Mouse (Mus musculus): ENCODE measurements at regions not wholly inside any gene's neighbourhood (a gene's known extent, or its start where the extent isn't known, plus 50 kb on each side); places are given as distances from the start of the nearest gene placed in this dataset.
"Not testable (repeated sequence)": the region's sequence is repeated elsewhere in the genome, so short reads cannot be mapped to it uniquely, and the experiment has no call there.

DNA sequence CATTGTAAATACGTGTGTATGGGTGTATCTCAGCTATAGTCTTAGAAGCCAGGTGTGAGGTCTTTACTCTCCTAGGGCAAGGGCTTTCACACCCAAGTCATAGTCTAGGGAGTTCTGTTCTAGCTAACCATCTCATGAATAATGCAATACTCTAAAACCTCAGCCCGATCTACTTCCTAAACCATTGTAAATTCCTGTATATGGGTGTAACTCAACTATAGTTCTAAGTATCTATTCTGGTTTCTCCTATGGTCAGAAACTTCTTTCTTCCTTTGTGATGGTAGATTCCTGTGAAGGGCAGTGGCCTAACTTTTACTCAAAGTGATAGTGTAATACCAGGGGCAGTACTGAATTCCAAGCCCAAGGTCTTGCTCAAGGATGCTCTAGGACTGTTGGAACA is 58.7 kb upstream of the Srd5a3 start:
- H3K9ac ChIP-seq; H3K9me3 ChIP-seq (replicated peaks); H3K4me3 ChIP-seq (replicated peaks); H3K27me3 ChIP-seq; ATAC-seq (replicated peaks; ENCODE audit: low FRiP score); H3K4me2 ChIP-seq; H3K36me3 ChIP-seq; H3K27ac ChIP-seq: not testable (repeated sequence)
- 84% methylated on average over 2 of the region's 2 CpGs for WGBS
- H3K4me1 ChIP-seq, result peaks cover 10% of the 10 kb centered on the region

DNA sequence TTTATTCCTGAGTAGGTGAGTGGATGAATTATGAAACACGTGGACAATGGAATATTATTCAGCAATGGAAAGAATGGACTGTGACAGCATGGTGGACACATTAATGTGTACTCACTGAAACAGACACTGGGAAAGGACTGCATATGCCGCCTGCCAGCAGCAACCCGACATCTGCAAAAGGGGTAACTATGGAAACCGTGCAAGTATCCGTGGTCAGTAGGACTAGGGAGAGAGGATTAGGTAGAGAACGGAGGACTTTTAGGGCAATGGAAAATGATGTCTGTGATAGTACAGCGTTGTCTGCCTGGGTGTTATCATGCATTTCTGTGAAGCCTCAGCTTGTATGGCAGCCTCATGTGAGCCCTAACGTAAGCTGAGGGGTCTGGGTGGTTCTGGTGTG is 59.6 kb upstream of the Srd5a3 start:
- Histone ChIP-seq H3K27me3 (no peaks in the 10 kb centered on the region), H3K9me3 (replicated peaks) (no peaks in the 10 kb centered on the region), H3K4me3 (replicated peaks) (no peak overlapping the region), H3K4me2 (no peak overlapping the region), H3K9ac (no peak overlapping the region), H3K36me3 (no peaks in the 10 kb centered on the region), H3K27ac (no peak overlapping the region), H3K4me1 (peaks cover 13% of the 10 kb centered on the region)
- 87% methylated on average over 8 of the region's 8 CpGs for WGBS
- no peak for ATAC-seq (replicated peaks; ENCODE audit: low FRiP score)

DNA sequence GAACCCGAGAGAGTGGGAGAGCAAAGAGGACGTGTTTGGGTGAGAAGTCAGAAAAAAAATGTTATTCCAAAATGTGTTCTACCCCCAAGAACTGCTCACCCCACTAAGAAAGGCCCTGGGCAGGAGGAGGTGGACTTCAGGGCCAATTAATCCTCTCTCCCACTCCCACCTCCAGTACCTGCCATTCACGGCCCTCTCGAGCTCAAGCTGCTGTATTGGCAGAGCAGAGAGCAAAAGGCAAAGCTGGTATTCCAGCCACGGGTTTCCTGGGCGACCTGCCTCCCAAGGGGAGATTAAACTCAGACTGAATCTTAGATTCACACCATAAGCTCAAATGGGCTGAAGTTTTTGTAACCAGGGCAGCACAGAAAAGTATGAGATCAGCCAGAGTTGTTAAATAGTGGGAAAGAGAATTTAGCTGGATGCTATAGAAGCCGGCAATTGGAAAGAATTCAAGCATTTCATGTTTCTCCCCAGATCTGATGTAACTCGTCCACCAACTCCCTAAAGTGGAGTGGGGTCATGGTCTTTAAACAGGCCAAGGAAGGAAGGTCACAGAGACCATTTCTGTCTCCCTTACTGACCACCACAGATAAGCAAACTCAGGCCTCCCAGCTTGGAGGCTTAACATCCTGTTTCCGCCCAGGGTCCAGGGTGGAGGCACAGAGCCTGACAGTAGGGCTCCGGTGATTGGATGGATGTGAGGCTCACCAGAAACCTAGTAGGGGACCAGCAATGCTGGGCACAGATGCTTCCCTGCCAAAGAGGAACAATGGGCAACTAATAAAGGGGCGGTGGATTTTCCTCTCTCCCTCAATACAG is 60.7 kb upstream of the Srd5a3 start:
- Histone ChIP-seq H3K27ac (peak overlapping the region; percentile 57), H3K9ac (no peak overlapping the region), H3K27me3 (no peaks in the 10 kb centered on the region), H3K9me3 (replicated peaks) (no peaks in the 10 kb centered on the region), H3K4me3 (replicated peaks) (no peak overlapping the region), H3K4me2 (no peak overlapping the region), H3K36me3 (no peaks in the 10 kb centered on the region), H3K4me1 (peaks cover 18% of the 10 kb centered on the region)
- peak; percentile 78; the same call in 1 of the 2 replicates for ATAC-seq (replicated peaks; ENCODE audit: low FRiP score)
- WGBS, result 32% methylated on average over 11 of the region's 11 CpGs

DNA sequence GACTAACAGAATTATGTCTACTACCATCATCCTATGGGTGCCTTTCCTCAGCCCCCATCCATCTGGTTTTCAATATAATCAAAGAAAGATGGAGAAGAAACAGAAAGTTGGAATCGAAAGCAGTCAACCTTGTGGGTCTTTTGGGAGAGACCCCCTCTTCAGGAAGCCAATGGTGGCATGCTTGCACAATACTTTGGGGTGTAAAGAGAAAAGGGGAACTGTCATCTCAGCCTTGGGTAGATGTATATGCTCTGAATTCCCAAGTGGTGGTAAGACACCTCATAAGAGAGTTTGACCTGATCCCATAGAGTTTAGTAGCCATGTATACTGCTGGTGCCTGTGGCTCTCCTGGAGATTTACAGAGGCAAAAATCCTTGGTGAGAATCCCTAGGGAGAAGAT is 61.6 kb upstream of the Srd5a3 start:
- H3K4me1 ChIP-seq, result peaks cover 18% of the 10 kb centered on the region
- no peaks in the 10 kb centered on the region for H3K36me3 ChIP-seq
- H3K4me2 ChIP-seq, result no peak overlapping the region
- no peaks in the 10 kb centered on the region for H3K27me3 ChIP-seq
- no peak for ATAC-seq (replicated peaks; ENCODE audit: low FRiP score)
- H3K27ac ChIP-seq, result no peak overlapping the region
- H3K9me3 ChIP-seq (replicated peaks), result no peaks in the 10 kb centered on the region
- 93% methylated on average over 1 of the region's 1 CpGs for WGBS
- H3K9ac ChIP-seq, result no peak overlapping the region
- H3K4me3 ChIP-seq (replicated peaks), result no peak overlapping the region

DNA sequence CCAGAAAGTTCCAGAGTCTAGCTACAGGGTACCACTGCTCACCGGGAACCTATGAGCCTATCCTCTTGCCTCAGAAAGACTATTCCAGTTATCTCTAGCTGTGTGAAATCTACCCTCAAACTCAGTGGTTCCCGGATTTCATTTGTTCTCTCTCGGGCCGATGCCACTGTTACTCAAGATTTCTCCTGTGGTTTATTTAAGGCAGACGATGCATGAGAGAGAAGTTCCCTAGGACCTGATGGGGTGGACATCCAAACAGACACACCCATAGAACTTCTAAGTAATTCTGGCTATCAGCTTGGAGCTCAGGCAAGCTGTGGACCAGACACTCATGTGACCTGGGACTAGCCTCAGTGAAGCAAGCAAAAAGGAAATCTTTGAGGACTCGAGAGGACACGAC is 63.8 kb upstream of the Srd5a3 start:
- ATAC-seq (replicated peaks; ENCODE audit: low FRiP score), result no peak
- Histone ChIP-seq H3K36me3 (no peaks in the 10 kb centered on the region), H3K9ac (no peak overlapping the region), H3K9me3 (replicated peaks) (no peaks in the 10 kb centered on the region), H3K4me3 (replicated peaks) (no peak overlapping the region), H3K27ac (no peak overlapping the region), H3K27me3 (no peaks in the 10 kb centered on the region), H3K4me1 (peaks cover 18% of the 10 kb centered on the region), H3K4me2 (no peak overlapping the region)
- 89% methylated on average over 7 of the region's 7 CpGs for WGBS

DNA sequence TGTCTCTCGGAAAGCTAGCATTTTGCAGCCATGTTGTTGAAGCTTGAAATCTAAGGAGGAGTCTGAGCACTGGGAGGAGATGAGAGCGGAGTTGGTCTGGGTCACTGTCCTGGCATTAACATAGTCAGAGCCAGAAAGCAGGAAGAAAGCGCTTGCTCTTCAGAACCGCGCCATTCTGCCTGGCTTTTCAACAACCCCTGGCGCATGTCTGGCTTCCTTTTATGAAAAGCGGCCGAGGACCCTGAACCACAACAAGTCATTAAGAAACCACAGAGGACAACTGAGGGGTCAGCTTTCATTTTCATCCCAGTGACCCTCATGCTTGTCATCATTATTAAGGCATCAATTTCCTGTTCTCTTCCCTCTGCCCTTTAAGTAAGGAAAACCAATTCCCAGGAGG is 64.7 kb upstream of the Srd5a3 start:
- H3K4me1 ChIP-seq, result peaks cover 18% of the 10 kb centered on the region
- H3K27ac ChIP-seq, result peak overlapping the region; percentile 45; the same call in 1 of the 2 replicates
- no peaks in the 10 kb centered on the region for H3K27me3 ChIP-seq
- 15% methylated on average over 8 of the region's 8 CpGs for WGBS
- no peaks in the 10 kb centered on the region for H3K9me3 ChIP-seq (replicated peaks)
- H3K4me3 ChIP-seq (replicated peaks), result 0 out of 2 replicates have a peak overlapping the region, but pooled peaks have one; percentile 8
- peak overlapping the region; percentile 40 for H3K4me2 ChIP-seq
- H3K36me3 ChIP-seq, result no peaks in the 10 kb centered on the region
- no peak for ATAC-seq (replicated peaks; ENCODE audit: low FRiP score)
- no peak overlapping the region for H3K9ac ChIP-seq

DNA sequence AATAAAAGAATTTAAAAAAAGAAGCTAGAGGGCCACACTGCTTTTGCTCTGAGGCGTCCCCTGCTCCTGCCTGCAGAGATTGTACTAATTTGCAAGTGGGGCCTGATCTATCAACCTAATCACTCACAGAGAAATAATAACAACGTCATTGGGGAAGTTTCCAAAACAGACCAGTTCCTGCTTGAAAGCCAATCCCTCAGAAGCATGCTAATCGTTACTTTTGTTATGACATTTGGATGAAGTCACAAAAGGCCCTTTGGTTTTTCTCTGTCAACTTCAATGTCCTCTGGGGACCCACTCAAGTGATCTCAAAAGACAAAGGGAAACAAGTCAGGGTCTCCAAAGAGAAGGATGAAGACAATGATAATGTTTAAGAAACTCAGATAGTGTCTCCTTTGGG is 72.2 kb upstream of the Srd5a3 start:
- WGBS, result 50% methylated on average over 3 of the region's 3 CpGs
- H3K9ac ChIP-seq, result no peak overlapping the region
- no peak overlapping the region for H3K4me3 ChIP-seq (replicated peaks)
- no peaks in the 10 kb centered on the region for H3K36me3 ChIP-seq
- ATAC-seq (replicated peaks; ENCODE audit: low FRiP score), result no peak
- peaks cover 12% of the 10 kb centered on the region for H3K4me1 ChIP-seq
- H3K9me3 ChIP-seq (replicated peaks), result no peaks in the 10 kb centered on the region
- H3K27me3 ChIP-seq, result no peaks in the 10 kb centered on the region
- H3K27ac ChIP-seq, result no peak overlapping the region
- no peak overlapping the region for H3K4me2 ChIP-seq

DNA sequence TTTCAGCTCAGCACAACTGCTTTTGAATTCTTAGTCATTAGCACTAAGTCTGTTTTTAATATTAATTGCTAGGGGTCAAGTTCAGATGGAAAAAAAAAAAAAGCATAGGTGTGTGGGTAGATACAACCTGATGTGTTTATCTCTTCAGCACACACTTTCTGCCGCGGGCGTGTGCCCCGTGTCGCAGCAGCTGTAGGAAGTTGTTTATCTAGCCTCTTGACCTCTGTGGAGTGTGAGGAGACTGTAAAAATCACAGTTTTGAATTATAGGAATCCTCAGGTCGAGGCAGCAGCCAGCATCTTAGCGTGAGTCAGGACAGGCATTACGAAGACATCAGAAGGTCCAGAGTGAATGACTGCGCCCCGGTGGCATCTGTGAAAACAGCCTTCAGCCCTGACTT is 72.8 kb upstream of the Srd5a3 start:
- Histone ChIP-seq H3K9me3 (replicated peaks) (no peaks in the 10 kb centered on the region), H3K4me1 (peaks cover 12% of the 10 kb centered on the region), H3K27me3 (no peaks in the 10 kb centered on the region), H3K36me3 (no peaks in the 10 kb centered on the region), H3K4me2 (no peak overlapping the region), H3K9ac (no peak overlapping the region), H3K27ac (no peak overlapping the region), H3K4me3 (replicated peaks) (no peak overlapping the region)
- ATAC-seq (replicated peaks; ENCODE audit: low FRiP score), result 0 out of 2 replicates have a peak, but pooled peaks have one; percentile 29
- 15% methylated on average over 10 of the region's 10 CpGs for WGBS

DNA sequence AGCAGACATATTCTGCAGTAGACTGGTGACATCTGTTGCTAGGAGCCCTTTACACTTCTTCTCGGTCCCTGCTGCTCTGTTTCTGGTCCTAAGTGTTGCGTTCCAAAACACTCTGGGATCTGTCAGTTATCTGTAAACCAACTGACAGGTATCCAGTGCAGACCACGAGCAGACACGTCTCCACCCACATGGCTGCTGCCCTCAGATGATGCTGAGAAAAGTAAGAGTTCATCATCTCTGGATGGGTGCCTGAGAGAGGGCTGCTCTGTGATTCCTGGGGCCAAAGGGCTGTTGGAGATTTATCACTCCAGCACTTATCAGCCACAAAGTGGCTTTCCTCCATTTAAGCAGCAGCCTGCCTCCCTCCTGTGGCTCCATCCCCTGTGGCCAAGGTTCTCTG is 74.3 kb upstream of the Srd5a3 start:
- no peaks in the 10 kb centered on the region for H3K27me3 ChIP-seq
- no peaks in the 10 kb centered on the region for H3K9me3 ChIP-seq (replicated peaks)
- ATAC-seq (replicated peaks; ENCODE audit: low FRiP score), result no peak
- no peak overlapping the region for H3K9ac ChIP-seq
- H3K36me3 ChIP-seq, result no peaks in the 10 kb centered on the region
- no peak overlapping the region for H3K4me2 ChIP-seq
- H3K4me1 ChIP-seq, result peaks cover 12% of the 10 kb centered on the region
- no peak overlapping the region for H3K27ac ChIP-seq
- H3K4me3 ChIP-seq (replicated peaks), result no peak overlapping the region
- WGBS, result 38% methylated on average over 4 of the region's 4 CpGs

DNA sequence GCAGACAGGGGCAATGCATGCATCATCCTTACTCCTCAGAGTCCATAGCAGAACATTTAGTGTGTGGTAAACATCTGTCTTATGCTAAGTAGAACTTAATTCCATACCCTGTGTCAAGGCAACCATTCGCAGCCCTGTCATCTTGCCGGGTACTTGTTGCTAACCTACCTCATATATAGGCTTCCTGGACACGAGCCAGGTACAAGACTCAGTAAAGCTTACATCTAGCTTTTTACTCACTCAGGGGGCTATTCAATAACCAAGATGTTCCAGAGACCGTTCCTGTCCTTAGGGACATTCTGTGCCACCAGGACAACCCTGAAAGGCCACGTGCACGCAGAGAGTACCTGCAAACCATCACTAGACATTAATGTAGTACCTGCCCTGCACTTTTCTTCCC is 74.8 kb upstream of the Srd5a3 start:
- H3K4me3 ChIP-seq (replicated peaks), result no peak overlapping the region
- no peak overlapping the region for H3K27ac ChIP-seq
- no peak for ATAC-seq (replicated peaks; ENCODE audit: low FRiP score)
- no peaks in the 10 kb centered on the region for H3K27me3 ChIP-seq
- H3K36me3 ChIP-seq, result no peaks in the 10 kb centered on the region
- H3K4me2 ChIP-seq, result no peak overlapping the region
- 79% methylated on average over 6 of the region's 6 CpGs for WGBS
- peaks cover 12% of the 10 kb centered on the region for H3K4me1 ChIP-seq
- H3K9ac ChIP-seq, result no peak overlapping the region
- no peaks in the 10 kb centered on the region for H3K9me3 ChIP-seq (replicated peaks)

DNA sequence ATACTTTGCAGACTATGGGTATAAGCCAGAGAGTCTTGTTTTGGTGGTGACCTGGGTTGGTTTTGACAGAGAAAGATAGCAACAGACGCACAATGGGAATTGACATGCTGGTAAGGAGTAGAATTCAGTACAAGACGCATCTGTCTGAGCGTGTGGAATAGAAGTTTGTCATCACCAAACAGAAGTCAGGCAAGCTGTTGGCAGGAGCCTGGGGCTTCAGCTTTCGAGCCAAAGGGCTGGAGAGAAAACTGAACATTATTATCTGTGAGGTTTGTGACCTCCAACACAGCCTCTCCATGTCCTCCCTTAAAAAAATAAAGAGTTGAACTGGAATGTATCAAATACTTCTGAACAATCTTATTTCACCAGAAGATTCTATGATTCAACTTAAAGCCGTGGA is 75.4 kb upstream of the Srd5a3 start:
- Histone ChIP-seq H3K27me3 (no peaks in the 10 kb centered on the region), H3K9ac (no peak overlapping the region), H3K36me3 (no peaks in the 10 kb centered on the region), H3K4me2 (no peak overlapping the region), H3K27ac (no peak overlapping the region), H3K4me3 (replicated peaks) (no peak overlapping the region), H3K4me1 (peaks cover 12% of the 10 kb centered on the region), H3K9me3 (replicated peaks) (no peaks in the 10 kb centered on the region)
- WGBS, result 70% methylated on average over 5 of the region's 5 CpGs
- no peak for ATAC-seq (replicated peaks; ENCODE audit: low FRiP score)

DNA sequence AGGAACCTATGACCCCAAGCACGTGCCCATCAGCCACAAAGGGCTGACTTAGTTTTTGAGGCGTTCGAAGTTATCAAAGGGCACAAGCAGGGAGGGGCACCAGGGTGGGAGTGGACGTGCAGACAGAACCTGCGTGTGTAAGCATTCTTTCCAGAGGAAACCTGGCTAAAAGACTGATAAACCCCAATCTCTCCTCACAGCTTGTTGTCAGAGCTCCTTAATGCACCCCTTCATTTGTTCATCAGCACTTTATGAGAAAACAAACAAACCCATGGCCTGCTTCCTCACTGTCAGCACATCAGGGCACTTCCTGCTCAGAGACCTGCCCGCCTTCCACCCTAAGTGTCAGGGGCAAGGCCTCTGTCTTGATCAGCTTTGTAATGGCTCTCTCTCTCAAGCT is 76.6 kb upstream of the Srd5a3 start:
- no peak overlapping the region for H3K9ac ChIP-seq
- no peak for ATAC-seq (replicated peaks; ENCODE audit: low FRiP score)
- no peak overlapping the region for H3K27ac ChIP-seq
- H3K4me3 ChIP-seq (replicated peaks), result no peak overlapping the region
- 46% methylated on average over 6 of the region's 6 CpGs for WGBS
- H3K4me2 ChIP-seq, result no peak overlapping the region
- peaks cover 12% of the 10 kb centered on the region for H3K4me1 ChIP-seq
- no peaks in the 10 kb centered on the region for H3K27me3 ChIP-seq
- no peaks in the 10 kb centered on the region for H3K36me3 ChIP-seq
- no peaks in the 10 kb centered on the region for H3K9me3 ChIP-seq (replicated peaks)

DNA sequence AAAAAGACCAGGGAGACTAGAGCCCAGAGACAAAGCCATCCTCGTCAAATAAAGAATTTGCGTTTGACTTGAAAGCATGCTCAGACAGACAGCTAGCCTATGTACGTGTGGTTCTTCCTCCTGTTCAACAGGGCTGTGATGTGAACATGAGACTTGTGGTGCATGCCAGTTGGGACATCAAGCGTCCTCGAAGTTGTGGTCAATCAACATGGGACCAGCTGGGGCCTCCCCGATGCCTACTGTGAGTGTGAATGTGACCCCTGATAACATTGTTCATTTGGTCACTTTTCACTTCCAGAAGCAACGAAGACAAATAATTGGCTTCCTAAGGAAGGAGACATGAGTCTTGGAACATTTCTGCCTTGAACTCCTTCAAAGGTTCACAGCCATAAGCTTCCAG is 79.8 kb upstream of the Kdr start:
- Histone ChIP-seq H3K4me3 (replicated peaks) (no peak overlapping the region), H3K4me1 (no peaks in the 10 kb centered on the region), H3K36me3 (no peaks in the 10 kb centered on the region), H3K9ac (no peak overlapping the region), H3K27me3 (no peaks in the 10 kb centered on the region), H3K9me3 (replicated peaks) (no peaks in the 10 kb centered on the region), H3K27ac (no peak overlapping the region), H3K4me2 (no peak overlapping the region)
- WGBS, result 80% methylated on average over 7 of the region's 7 CpGs
- ATAC-seq (replicated peaks; ENCODE audit: low FRiP score), result no peak
